Mouse (Mus musculus) 416B (cell line): ENCODE results near the gene Tpgs1.

Experiments
- DNase-seq: peaks from one replicate; pipeline ENCODE4 v3.0.0; 2011; ENCODE audit warnings: low read depth

Gene Tpgs1

GRCm38 (mm10) chr10:79668076-79668475 is 1.1 kb upstream of the Tpgs1 start:
- no peak for DNase-seq

GRCm38 (mm10) chr10:79669576-79670057 is 448 bp downstream of the Tpgs1 start:
- peak; percentile 66 for DNase-seq

- DNase-seq = no peak
Observed at GRCm38 (mm10) chr10:79670071-79670888, 1.1 kb downstream of the Tpgs1 start.

- no peak for DNase-seq
Observed at GRCm38 (mm10) chr10:79671396-79672087, 2.4 kb downstream of the Tpgs1 start.

GRCm38 (mm10) chr10:79672088-79672455 is 2.9 kb downstream of the Tpgs1 start:
- peak; percentile 20 for DNase-seq

- no peak for DNase-seq
Observed at GRCm38 (mm10) chr10:79673054-79673453, 3.9 kb downstream of the Tpgs1 start.

- no peak for DNase-seq
Observed at GRCm38 (mm10) chr10:79675346-79676035, 6.3 kb downstream of the Tpgs1 start.

GRCm38 (mm10) chr10:79680606-79681495 is 11.7 kb downstream of the Tpgs1 start:
- no peak for DNase-seq

GRCm38 (mm10) chr10:79681591-79682245 is 12.5 kb downstream of the Tpgs1 start, which contains the start of gene Cdc34:
Gene Cdc34, plus strand, starts transcription at chr10:79682195.
- peak; percentile 99 for DNase-seq

- DNase-seq = peak; percentile 49
Observed at GRCm38 (mm10) chr10:79682551-79682915, 13.4 kb downstream of the Tpgs1 start.

GRCm38 (mm10) chr10:79682916-79683582 is 13.9 kb downstream of the Tpgs1 start:
- peak; percentile 77 for DNase-seq

GRCm38 (mm10) chr10:79683726-79684640 is 14.8 kb downstream of the Tpgs1 start:
- peak; percentile 61 for DNase-seq

- no peak for DNase-seq
Observed at GRCm38 (mm10) chr10:79684770-79685600, 15.8 kb downstream of the Tpgs1 start.

- no peak for DNase-seq
Observed at GRCm38 (mm10) chr10:79686219-79686618, 17.1 kb downstream of the Tpgs1 start.

- DNase-seq = no peak
Observed at GRCm38 (mm10) chr10:79686691-79687090, 17.5 kb downstream of the Tpgs1 start.

GRCm38 (mm10) chr10:79687513-79687912 is 18.3 kb downstream of the Tpgs1 start:
- DNase-seq = no peak

GRCm38 (mm10) chr10:79688720-79689119 is 19.6 kb downstream of the Tpgs1 start, which contains the start of gene Gzmm:
Gene Gzmm, plus strand, starts transcription at chr10:79689020.
- no peak for DNase-seq

GRCm38 (mm10) chr10:79689178-79689577 is 20.0 kb downstream of the Tpgs1 start:
- DNase-seq = no peak
